Mouse (Mus musculus): Measurements from ENCODE around the gene Lmcd1. TPM values are rescaled to one million over a fixed set of nuclear protein-coding genes. Genes with fewer than 3 reads are reported as not detected.

Lmcd1 gene
- polyA plus RNA-seq, 1 experiment from 2014 or later = 10.1 TPM

DNA sequence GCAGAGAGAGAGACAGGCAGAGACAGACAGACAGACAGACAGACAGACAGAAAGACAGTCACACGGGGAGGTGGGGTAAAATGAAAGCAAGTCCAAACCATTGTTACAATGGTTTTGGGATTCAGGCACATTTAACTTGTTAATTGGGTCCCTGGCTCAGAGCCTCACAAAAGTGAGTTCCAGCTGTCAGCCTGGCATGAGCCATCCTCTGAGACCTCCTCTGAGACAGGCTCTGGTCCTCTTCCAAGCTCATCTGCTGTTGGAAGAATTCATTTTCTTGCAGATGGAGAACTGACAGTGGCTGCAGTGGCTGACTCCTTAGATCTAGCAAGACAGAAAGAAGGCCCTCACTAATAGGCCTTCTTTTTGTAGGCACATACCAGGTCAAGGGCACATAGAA, 6.9 kb upstream of the Lmcd1 start:
- 38% methylated on average over 1 of the region's 1 CpGs for WGBS
- ATAC-seq (ENCODE audit: low FRiP score) = no peak; the same call in 1 of the 2 replicates
- Histone ChIP-seq H3K27ac (peak overlapping the region; percentile 48), H3K27me3 (no peaks in the 10 kb centered on the region), H3K9me3 (no peaks in the 10 kb centered on the region), H3K36me3 (no peaks in the 10 kb centered on the region), H3K4me2 (no peak overlapping the region), H3K4me3 (no peak overlapping the region), H3K9ac (no peak overlapping the region), H3K4me1 (replicated peaks) (peaks cover 9% of the 10 kb centered on the region; the same call in 1 of the 2 replicates)

DNA sequence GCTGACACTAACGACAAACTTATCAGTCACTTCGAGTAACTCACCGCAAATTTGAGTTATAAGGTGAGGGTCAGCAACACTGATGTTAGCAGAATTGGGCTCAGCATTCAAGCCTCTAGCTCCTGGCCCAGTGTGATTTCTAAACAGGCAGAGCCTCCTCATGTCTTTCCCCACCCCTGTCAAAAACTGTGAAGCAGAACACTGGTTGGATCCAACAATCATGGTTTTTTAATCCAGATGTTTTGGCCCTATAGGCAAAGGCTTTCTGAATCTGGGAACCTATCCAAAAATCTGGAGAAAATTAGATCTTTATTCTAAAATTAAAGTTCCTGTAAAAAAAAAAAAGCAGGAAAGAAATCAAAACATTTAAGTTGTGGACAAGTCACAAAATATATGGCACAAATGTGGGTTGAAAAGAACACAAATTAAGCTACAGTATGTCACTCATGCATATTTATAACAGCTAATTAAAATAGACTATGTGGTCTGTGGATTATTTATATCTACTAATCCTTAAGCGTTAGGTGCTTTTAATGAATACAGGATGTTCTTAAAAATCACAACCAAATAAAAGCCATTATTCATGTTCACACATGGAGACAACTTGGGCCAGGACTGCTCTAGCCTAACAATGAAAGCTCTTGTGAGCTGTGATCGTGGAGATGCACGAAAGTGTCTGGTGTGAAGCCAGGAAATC, 5.7 kb upstream of the Lmcd1 start:
- 0 out of 2 replicates have a peak, but pooled peaks cover 5% of the 10 kb centered on the region for H3K27me3 ChIP-seq
- H3K9ac ChIP-seq = no peak overlapping the region
- no peak overlapping the region for H3K4me3 ChIP-seq
- ATAC-seq (ENCODE audit: low FRiP score) = no peak
- peaks cover 9% of the 10 kb centered on the region; the same call in 1 of the 2 replicates for H3K4me1 ChIP-seq (replicated peaks)
- no peaks in the 10 kb centered on the region for H3K9me3 ChIP-seq
- H3K4me2 ChIP-seq = no peak overlapping the region
- H3K36me3 ChIP-seq = no peaks in the 10 kb centered on the region
- no peak overlapping the region for H3K27ac ChIP-seq
- WGBS = 83% methylated on average over 6 of the region's 6 CpGs

DNA sequence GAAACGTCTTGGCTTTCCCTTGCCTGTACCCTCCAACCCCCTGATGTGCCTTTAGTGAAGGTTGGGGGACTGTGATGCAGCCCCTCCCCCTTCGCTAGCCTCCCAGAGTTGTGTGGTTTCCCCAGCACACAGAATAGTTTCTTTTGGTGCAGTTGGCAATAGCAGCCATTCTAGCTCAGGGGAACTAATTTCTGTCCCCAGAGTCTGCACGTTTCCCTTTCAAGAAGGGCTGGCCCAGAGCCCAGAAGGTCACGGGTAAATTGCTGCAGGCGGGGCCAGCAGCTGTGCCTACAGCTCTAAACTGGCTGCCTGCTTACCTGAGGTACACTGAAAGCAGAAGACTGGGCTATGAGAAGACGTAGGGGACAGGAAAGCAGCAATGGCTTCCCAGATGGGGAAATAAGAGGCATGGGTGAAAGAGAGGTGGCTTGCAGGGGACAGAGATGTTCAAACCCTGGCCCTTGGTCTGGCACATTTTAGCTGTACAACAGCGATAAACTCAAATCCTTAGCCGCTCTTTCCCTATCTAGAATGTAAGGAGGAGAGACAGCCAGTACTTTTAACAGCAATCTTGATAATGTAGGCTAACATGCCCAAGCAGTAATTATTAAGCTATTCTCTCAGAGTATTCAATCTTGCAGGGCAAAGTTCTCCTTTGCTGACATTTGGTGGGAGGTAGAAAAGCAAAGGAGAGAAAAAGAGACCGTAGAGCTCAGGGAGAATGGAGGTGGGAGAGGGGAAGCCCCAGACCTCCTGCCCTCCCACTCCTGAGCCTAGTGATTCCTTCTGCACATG, 900 bp downstream of the Lmcd1 start:
- H3K36me3 ChIP-seq = no peaks in the 10 kb centered on the region
- peak overlapping the region; percentile 36; the same call in 1 of the 2 replicates for H3K4me3 ChIP-seq
- H3K9me3 ChIP-seq = no peaks in the 10 kb centered on the region
- H3K27ac ChIP-seq = peak overlapping the region; percentile 83
- WGBS = 25% methylated on average over 9 of the region's 9 CpGs
- peak overlapping the region; percentile 68 for H3K4me2 ChIP-seq
- peak; percentile 87 for ATAC-seq (ENCODE audit: low FRiP score)
- peaks cover 21% of the 10 kb centered on the region for H3K4me1 ChIP-seq (replicated peaks)
- H3K27me3 ChIP-seq = peaks cover 5% of the 10 kb centered on the region; the same call in 1 of the 2 replicates
- H3K9ac ChIP-seq = no peak overlapping the region

DNA sequence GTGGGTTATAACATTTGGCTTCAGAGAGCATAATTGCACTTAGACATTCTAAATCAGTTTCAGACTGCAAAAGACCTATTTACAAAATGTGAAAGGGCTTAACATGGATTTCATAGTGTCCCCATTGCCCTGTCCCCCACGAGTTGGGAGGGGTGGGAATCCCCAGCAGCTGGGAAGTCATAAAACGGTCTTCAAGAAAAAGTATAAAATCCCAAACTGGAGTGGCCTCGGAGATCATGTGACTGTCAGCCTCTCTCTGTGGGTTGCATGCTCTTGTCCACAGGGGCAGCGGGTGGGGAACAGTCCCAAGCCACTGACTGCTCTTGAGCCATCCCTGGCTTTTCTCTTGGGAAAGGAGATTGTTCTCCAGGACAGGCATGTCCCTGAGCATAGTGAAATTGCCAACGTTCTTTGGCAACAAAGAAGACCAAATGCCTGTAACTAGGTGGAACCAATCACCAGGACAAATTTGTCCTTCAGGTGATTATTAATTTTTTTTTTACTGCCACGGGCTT, 2.2 kb downstream of the Lmcd1 start:
- Histone ChIP-seq H3K4me3 (no peak overlapping the region), H3K9ac (no peak overlapping the region), H3K9me3 (no peaks in the 10 kb centered on the region), H3K36me3 (no peaks in the 10 kb centered on the region), H3K27me3 (peaks cover 5% of the 10 kb centered on the region; the same call in 1 of the 2 replicates), H3K4me2 (no peak overlapping the region), H3K4me1 (replicated peaks) (peaks cover 21% of the 10 kb centered on the region), H3K27ac (no peak overlapping the region)
- no peak for ATAC-seq (ENCODE audit: low FRiP score)
- 81% methylated on average over 6 of the region's 6 CpGs for WGBS

DNA sequence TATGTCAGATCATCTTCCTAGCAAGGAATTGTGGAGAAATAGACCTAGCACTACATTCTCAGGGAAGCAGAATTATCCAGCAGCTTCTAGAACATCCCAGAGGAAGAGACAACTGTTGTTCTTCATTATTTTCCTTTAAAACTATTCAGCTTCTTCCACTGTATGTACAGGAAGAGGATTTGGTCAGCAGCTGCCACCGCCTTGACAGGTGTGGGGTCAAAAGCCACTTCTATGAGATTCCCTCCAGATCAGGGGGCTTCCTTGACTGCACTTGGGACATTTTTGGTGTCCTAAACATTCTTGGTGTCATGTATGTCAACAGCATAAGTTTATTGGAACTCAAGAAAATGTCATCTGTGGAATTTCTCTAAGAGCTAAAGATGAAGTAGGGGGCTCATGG, 5.2 kb downstream of the Lmcd1 start:
- no peak overlapping the region for H3K9ac ChIP-seq
- H3K4me1 ChIP-seq (replicated peaks) = peaks cover 14% of the 10 kb centered on the region
- no peak overlapping the region for H3K4me2 ChIP-seq
- ATAC-seq (ENCODE audit: low FRiP score) = no peak
- H3K36me3 ChIP-seq = no peaks in the 10 kb centered on the region
- H3K27me3 ChIP-seq = no peaks in the 10 kb centered on the region; the same call in 1 of the 2 replicates
- WGBS = 88% methylated on average over 1 of the region's 1 CpGs
- no peak overlapping the region for H3K27ac ChIP-seq
- no peaks in the 10 kb centered on the region for H3K9me3 ChIP-seq
- no peak overlapping the region for H3K4me3 ChIP-seq

DNA sequence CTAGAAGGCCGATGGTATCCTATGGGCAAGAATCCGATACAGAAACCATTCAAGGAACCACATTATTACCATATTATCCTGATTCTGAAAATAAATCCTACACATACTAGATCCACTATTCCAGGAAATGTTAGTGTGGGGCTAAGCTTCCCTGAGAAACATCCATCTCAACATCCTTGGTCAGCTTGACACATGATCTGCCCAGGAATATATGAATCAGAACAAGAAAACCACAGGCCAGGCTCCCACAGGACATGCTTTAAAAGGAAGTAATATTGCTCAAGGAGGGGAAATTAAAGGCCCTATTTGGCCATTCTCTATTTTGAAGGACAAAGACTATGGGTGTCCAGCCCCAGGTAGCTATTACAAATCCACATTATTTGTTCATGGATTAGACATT, 6.6 kb downstream of the Lmcd1 start:
- Histone ChIP-seq H3K36me3 (no peaks in the 10 kb centered on the region), H3K4me1 (replicated peaks) (peaks cover under 1% of the 10 kb centered on the region), H3K9me3 (no peaks in the 10 kb centered on the region), H3K9ac (no peak overlapping the region), H3K27me3 (no peaks in the 10 kb centered on the region; the same call in 1 of the 2 replicates), H3K27ac (no peak overlapping the region), H3K4me3 (no peak overlapping the region), H3K4me2 (no peak overlapping the region)
- no peak for ATAC-seq (ENCODE audit: low FRiP score)
- 94% methylated on average over 2 of the region's 2 CpGs for WGBS

DNA sequence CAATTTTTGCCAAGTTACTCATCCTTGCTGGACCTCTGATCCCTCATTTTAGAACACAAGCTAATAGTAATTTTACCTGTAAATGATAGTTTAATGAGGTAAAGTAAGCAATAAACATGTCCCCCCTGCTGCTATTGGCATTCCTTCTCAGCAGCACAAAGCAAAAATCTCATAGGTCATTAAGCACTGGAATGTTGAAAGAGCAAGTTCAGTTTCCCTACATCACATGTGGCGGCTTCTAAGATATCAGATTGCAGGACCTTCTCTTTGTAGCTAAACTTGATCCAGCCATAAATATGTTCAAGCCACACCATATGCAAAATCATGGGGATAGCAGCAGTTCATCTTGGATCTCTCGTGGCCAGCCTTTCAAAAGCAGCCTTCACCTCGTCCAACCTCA, 7.4 kb downstream of the Lmcd1 start:
- Histone ChIP-seq H3K9me3 (no peaks in the 10 kb centered on the region), H3K36me3 (no peaks in the 10 kb centered on the region), H3K4me2 (no peak overlapping the region), H3K9ac (no peak overlapping the region), H3K4me3 (no peak overlapping the region), H3K4me1 (replicated peaks) (no peaks in the 10 kb centered on the region), H3K27me3 (no peaks in the 10 kb centered on the region), H3K27ac (no peak overlapping the region)
- no peak for ATAC-seq (ENCODE audit: low FRiP score)
- WGBS = 76% methylated on average over 3 of the region's 3 CpGs

DNA sequence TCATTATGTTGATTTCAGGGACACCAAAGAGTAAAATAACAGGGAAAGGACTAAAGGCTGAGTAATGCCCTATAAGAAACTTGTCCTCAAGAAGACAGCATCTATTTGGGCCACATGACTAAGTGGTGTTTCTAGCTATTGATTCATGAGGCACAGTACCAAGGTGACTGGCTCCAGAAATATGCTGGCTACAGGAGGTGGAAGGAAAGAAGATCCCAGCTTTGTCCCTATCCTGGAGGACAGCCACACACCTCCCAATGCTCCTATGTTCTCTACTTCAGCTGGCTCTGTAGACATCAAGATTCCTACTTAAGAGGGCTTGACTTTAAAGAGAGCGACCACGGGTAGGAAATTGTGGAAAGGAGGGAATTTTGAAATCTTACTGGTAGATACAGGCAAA, 8.4 kb downstream of the Lmcd1 start:
- 98% methylated on average over 2 of the region's 2 CpGs for WGBS
- H3K27me3 ChIP-seq = no peaks in the 10 kb centered on the region

DNA sequence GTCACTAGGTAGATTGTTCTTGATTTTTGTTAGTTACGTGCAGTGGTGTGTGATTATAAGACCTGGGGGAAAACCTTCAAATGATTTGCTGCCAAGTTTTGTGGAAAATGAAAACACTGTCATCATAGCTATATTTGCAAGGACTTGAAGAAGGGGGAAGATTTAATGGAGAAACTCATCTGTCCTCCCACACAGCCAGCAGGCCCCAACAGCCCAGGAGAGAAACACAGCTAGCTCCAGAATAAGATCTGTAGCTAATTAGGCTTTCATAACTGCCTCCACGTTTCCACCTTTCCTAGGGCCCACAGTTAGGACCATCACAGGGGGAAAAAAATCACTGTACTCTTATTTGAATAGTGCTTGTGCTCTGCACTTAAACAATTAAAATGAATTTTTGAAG, 10.5 kb downstream of the Lmcd1 start:
- no peak overlapping the region for H3K4me2 ChIP-seq
- no peak overlapping the region for H3K27ac ChIP-seq
- no peaks in the 10 kb centered on the region for H3K9me3 ChIP-seq
- H3K4me3 ChIP-seq = no peak overlapping the region
- no peaks in the 10 kb centered on the region for H3K36me3 ChIP-seq
- H3K9ac ChIP-seq = no peak overlapping the region
- H3K27me3 ChIP-seq = no peaks in the 10 kb centered on the region
- no peak for ATAC-seq (ENCODE audit: low FRiP score)
- H3K4me1 ChIP-seq (replicated peaks) = no peaks in the 10 kb centered on the region
- WGBS = 89% methylated on average over 2 of the region's 2 CpGs

More for the DNA sequence above, 8.4 kb downstream of the Lmcd1 start:
- no peaks in the 10 kb centered on the region for H3K4me1 ChIP-seq (replicated peaks)
- H3K9ac ChIP-seq = no peak overlapping the region
- no peak overlapping the region for H3K4me2 ChIP-seq
- ATAC-seq (ENCODE audit: low FRiP score) = no peak
- H3K9me3 ChIP-seq = no peaks in the 10 kb centered on the region
- no peaks in the 10 kb centered on the region for H3K36me3 ChIP-seq
- H3K4me3 ChIP-seq = no peak overlapping the region
- H3K27ac ChIP-seq = no peak overlapping the region

DNA sequence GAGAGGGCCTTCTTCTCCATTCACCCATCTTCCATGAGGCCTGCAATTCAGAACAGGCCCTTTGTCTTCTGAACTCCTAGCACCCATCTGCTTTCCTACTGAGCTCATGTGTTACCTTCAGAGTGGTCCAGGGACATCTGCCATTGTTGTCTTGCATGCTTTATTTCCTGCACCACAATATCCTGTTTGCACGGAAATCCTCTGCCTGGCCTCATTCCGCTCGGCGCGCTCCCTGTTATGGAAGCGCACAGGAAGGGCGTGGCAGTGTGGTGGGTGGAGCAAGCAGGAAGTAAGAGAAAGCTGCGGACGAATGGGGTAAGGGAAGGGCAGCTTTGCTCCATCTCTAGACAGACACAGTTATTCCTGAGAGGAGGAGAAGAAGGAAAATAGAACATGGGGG, 14.1 kb downstream of the Lmcd1 start:
- H3K4me3 ChIP-seq = no peak overlapping the region
- H3K4me1 ChIP-seq (replicated peaks) = no peaks in the 10 kb centered on the region
- ATAC-seq (ENCODE audit: low FRiP score) = no peak
- 94% methylated on average over 9 of the region's 9 CpGs for WGBS
- H3K36me3 ChIP-seq = no peaks in the 10 kb centered on the region
- no peak overlapping the region for H3K4me2 ChIP-seq
- no peak overlapping the region for H3K9ac ChIP-seq
- no peaks in the 10 kb centered on the region for H3K9me3 ChIP-seq
- no peak overlapping the region for H3K27ac ChIP-seq
- no peaks in the 10 kb centered on the region for H3K27me3 ChIP-seq

DNA sequence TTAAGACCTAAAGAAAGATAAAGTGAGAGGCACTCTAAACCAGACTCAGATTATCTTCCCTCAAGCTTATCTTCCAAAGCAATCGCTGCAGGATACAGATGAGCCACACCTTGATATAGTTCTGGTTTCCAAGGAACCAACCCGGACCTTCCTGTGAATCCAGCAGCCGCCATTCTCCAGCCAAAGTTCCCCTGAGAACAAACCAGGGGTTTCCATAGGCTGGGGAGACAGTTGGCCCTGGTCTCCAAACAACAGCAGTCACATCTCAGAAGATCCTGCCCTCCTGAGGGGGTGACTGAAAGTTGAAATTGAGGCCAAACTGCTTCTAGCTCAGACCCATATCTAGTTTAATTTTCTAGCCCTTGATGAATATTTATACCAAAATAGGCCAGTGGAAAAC, 14.7 kb downstream of the Lmcd1 start:
- H3K4me2 ChIP-seq = no peak overlapping the region
- no peaks in the 10 kb centered on the region for H3K36me3 ChIP-seq
- H3K27me3 ChIP-seq = no peaks in the 10 kb centered on the region
- no peak overlapping the region for H3K27ac ChIP-seq
- H3K4me3 ChIP-seq = no peak overlapping the region
- no peaks in the 10 kb centered on the region for H3K4me1 ChIP-seq (replicated peaks)
- no peaks in the 10 kb centered on the region for H3K9me3 ChIP-seq
- H3K9ac ChIP-seq = no peak overlapping the region
- ATAC-seq (ENCODE audit: low FRiP score) = no peak
- WGBS = 93% methylated on average over 3 of the region's 3 CpGs

DNA sequence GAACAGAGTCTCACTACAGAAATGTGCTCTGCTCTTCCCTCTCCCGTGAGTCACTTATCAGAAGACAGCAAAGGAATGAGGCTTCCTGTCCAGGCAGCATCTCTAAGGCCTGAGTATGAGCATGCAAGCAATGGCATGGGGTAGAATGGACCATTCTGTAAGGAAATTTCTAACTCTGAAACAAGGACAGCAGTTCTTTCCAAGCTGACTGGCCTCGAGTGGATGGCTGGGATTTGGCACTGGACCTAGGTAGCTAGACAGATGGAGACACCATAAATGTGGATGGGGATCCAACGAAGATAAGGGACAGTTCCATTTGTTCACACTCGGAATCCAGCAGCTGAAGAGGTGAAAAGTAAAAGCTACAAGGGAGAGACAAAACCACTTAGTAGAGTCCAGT, 17.6 kb downstream of the Lmcd1 start:
- H3K9me3 ChIP-seq = no peaks in the 10 kb centered on the region
- 89% methylated on average over 4 of the region's 4 CpGs for WGBS
- no peak overlapping the region for H3K4me3 ChIP-seq
- H3K4me2 ChIP-seq = no peak overlapping the region
- H3K27me3 ChIP-seq = no peaks in the 10 kb centered on the region
- H3K27ac ChIP-seq = no peak overlapping the region
- ATAC-seq (ENCODE audit: low FRiP score) = no peak
- no peaks in the 10 kb centered on the region for H3K4me1 ChIP-seq (replicated peaks)
- no peaks in the 10 kb centered on the region for H3K36me3 ChIP-seq
- no peak overlapping the region for H3K9ac ChIP-seq

Measured in hindbrain, embryonic 13.5 days (tissue).